Mouse (Mus musculus) spleen, postnatal 14 days (tissue): ENCODE measurements around the gene Oit3.
"Not testable (repeated sequence)": the region's sequence is repeated elsewhere in the genome, so short reads cannot be mapped to it uniquely, and the experiment has no call there.

Experiments used
- DNase-seq, 2 experiments: peaks; one replicate each; pipeline ENCODE4 v3.0.0; 2021 to 2022; ENCODE audit warnings: low spot score in 2 of 2

The Oit3 gene

DNA sequence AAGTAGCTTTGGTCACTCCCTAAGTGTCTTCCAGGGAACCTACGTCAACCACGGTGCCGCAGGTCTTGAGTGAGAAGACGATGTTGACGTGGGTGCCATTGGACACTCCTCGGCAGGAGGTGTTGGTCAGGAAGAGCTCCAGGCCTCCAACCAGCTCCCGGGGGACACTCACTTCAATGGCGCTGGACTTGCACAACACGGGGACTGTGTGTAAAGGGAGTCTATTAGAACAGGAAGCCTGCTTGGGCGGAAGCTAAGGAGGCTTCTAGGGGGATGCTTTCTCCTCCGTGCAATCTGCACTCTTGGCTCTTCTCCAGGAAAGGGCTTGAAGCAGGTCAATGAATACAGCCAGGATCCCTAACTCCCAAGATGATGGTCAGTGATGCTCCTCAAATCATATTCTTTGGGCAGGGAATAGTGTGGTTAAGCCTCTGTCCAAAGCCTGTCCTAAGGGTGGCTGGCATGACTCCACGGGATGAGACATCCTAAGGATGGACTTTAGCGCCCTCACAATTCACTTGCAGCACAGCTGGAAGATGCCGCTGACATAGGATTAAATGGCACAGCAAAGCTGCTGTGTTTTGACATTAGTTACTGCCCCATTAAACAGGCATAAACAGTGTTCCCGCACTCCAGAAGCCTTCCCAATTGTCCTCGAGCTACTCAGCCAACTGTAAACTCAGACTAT, 12.0 kb downstream of the Oit3 start:
- DNase-seq = no peak

DNA sequence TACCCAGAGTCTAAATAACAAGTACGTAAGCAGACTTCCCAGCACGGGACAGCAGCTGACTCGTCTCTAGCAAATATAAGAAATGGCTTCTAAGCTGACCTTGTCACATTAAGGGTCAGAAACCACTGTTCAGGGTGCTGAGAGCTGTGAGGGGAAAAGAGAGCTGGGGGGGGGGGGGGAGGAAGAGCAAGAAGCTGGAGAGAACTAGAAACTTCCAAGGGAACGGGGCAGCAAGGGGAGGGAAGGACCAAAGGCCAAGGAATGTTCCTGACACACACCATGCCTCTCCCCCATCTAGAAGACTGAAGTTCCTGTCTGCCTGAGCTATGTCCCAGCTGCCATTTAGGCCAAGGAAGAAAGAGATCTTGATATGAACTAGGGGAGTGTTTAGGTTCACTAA, 15.2 kb downstream of the Oit3 start:
- no peak for DNase-seq

- DNase-seq = no peak
Measured at GRCm38 (mm10) chr10:59425369-59425768, 16.2 kb downstream of the Oit3 start.

DNA sequence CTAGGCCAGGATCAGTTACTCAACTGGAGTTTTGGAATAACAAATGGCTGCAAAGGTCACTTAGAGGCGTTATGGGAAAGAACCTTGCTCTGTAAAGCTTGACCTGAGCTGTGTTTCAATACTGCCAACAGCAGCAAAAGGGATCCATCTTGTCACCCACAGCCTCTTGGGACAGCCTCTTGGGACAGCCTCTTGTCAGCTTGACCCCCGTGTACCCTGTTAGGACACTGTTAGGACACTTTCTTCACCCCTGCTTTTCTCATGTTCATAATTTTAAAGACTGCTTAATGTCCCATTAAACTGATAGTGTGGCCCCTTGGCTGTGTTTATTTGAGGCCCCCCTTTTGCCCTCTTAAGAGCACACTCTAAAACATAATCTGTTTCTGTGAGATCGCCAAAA, 17.1 kb downstream of the Oit3 start:
- no peak for DNase-seq

DNA sequence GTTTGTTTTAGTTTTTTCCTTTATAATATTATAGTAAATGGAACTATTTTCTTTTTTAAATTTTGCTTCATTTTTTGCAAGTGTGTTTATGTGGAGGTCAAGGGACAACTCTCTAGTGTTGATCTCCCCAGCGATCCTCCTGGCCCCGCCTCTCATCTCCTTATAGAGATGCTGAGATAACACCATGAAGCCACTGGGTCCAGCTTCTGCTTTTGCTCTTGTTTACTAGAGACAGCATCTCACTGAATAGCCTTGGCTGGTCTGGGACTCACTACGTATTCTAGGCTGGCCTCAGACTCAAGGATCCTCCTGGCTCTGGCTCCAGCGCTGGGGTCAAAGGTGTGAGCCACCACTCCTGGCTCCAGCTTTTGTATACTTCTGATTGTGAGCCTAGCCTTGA, 22.1 kb downstream of the Oit3 start:
- no peak for DNase-seq

- DNase-seq = no peak
Measured at GRCm38 (mm10) chr10:59416623-59417022, 25.0 kb downstream of the Oit3 start.

- DNase-seq = no peak
Measured at GRCm38 (mm10) chr10:59413711-59414110, 27.9 kb downstream of the Oit3 start.

DNA sequence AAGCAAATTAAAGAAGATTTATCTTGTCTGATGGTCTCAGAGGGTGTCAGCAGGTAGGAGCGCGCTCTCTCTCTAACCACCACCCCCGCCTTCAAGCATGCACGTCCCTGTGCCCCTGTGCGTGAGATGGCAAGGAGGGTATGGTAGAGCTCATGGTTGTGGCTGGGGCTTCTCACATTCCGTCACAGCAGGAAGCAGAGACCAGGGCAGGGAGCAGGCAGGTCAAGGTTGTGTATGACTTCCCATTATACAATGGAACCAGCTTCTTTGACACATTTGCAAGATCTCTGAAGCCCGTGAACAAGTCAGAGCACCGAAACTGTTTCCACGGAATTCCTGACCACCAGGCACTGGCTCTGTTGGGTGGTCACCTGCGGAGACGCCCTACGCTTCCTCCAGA, 31.3 kb downstream of the Oit3 start:
- DNase-seq = no peak

DNA sequence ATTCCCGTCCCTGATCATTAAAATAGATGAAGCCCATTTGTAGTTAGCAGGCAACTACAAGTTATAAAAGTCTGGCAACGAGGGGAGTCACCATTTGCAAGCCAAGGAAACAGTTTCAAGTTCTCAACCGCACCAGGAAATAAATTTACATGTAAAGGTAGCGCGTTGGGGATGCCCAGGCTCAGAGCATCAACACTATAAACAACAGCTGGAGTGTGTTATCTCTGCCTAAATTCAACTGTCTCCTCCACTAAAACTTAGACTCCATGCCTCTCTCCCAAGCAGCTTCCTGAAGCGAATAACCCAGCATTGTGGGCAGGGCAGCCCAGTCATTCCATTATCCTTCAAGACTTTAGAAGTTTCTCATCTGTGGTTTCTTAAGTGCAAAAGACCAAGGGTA, 33.1 kb downstream of the Oit3 start:
- no peak for DNase-seq

DNA sequence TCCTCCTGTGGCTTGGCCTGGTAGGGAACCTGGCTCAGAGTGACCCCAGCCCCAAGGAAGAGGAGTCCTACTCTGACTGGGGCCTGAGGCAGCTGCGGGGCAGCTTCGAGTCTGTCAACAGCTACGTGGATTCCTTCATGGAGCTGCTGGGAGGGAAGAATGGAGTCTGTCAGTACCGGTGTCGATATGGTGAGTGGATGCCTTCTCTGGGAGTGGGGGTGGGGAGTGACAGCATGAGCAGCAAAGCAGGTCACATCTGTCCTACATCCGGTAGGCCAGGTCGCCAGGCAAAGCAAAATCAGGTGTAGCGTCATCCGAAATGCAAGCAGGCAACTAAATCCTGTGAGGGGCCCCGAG, 37.8 kb downstream of the Oit3 start:
- DNase-seq = no peak

- no peak for DNase-seq
Measured at GRCm38 (mm10) chr10:59402899-59403792, 38.4 kb downstream of the Oit3 start, which contains the start of gene Pla2g12b. Gene Pla2g12b, plus strand, starts transcription at chr10:59403660.

GRCm38 (mm10) chr10:59395461-59395860, 46.1 kb downstream of the Oit3 start, which contains the start of gene Gm10273:
Gene Gm10273, plus strand, starts transcription at chr10:59395632.
- not testable (repeated sequence) for DNase-seq

GRCm38 (mm10) chr10:59391907-59392306, 49.7 kb downstream of the Oit3 start:
- DNase-seq = no peak

GRCm38 (mm10) chr10:59389652-59390051, 51.9 kb downstream of the Oit3 start:
- DNase-seq = no peak

- DNase-seq = no peak
Measured at GRCm38 (mm10) chr10:59386951-59387350, 54.6 kb downstream of the Oit3 start.

- not testable (repeated sequence) for DNase-seq
Measured at GRCm38 (mm10) chr10:59381563-59381962, 60.0 kb downstream of the Oit3 start.

- DNase-seq = no peak
Measured at GRCm38 (mm10) chr10:59380411-59380821, 61.2 kb downstream of the Oit3 start.

- no peak for DNase-seq
Measured at GRCm38 (mm10) chr10:59379927-59380326, 61.7 kb downstream of the Oit3 start.

GRCm38 (mm10) chr10:59378728-59379127, 62.9 kb downstream of the Oit3 start:
- no peak for DNase-seq

- no peak for DNase-seq
Measured at GRCm38 (mm10) chr10:59377906-59378305, 63.7 kb downstream of the Oit3 start.
